9 mouse cellular contexts compared by ENCODE assay signal in genomic region chr7:93336420-93336819, GRCm38 (mm10).
DNase-seq lines count a peak whose midpoint lies in the region; ATAC-seq and TF ChIP-seq lines count a peak whose summit lies in the region.
"Had no signal": no experiment of that assay in that cellular context is flagged by ENCODE, and none has a peak within 500 bp of the region (broad histone marks: within the 10 kb centered on the region; RNA-seq: fewer than 3 reads in every experiment).

No protein-coding gene starts in this region.

- H3K36me3 ChIP-seq in hindbrain, embryonic 12.5 days: no peaks in the 10 kb centered on the region
- H3K36me3 ChIP-seq: embryonic facial prominence, embryonic 12.5 days had no signal

- no peaks in the 10 kb centered on the region for H3K4me1 ChIP-seq in hindbrain, embryonic 12.5 days
- H3K4me1 ChIP-seq: embryonic facial prominence, embryonic 12.5 days had no signal

- peak; percentile 7 for DNase-seq in adrenal gland, postnatal 10 days
- no peak for DNase-seq in adrenal gland, adult 18-20 months (ENCODE audit: low spot score in 2 of 2)
- DNase-seq in brain, embryonic 14.5 days (ENCODE audit: low read depth): peak; percentile 83
- peak; percentile 29 to 42 for DNase-seq in left cerebral cortex, adult 2 months (ENCODE audit: extremely low spot score in 1 of 2, low spot score in 2 of 2)
- DNase-seq in right cerebral cortex, postnatal 10 days (ENCODE audit: low spot score in 2 of 2): peak; percentile 74 to 78
- no peak for DNase-seq in lung, postnatal 36 days
- no peak for DNase-seq in adrenal gland, adult 2 months

- ATAC-seq in hindbrain, embryonic 12.5 days (ENCODE audit: low FRiP score): peak; percentile 80

- WGBS in hindbrain, embryonic 12.5 days: 28% methylated on average over 1 of the region's 1 CpGs

- TF ChIP-seq CTCF in brain, embryonic 14.5 days (IDR thresholded peaks at IDR 0.05; ENCODE audit: borderline replicate concordance, extremely low read depth, insufficient read depth, insufficient read length): peak; percentile 64; the same call in 1 of the 2 replicates
- TF ChIP-seq CTCF in left cerebral cortex, adult 2 months (IDR thresholded peaks at IDR 0.05): peak; percentile 62

- H3K4me2 ChIP-seq in hindbrain, embryonic 12.5 days (replicated peaks): no peak overlapping the region
- H3K4me2 ChIP-seq: embryonic facial prominence, embryonic 12.5 days had no signal

- intact Hi-C loops in left cerebral cortex, adult 2 months (cut with DNase I): loop anchor here (2.0 kb wide), 1 partner anchor 710 kb away; no protein-coding TSS in a partner anchor

- no peak overlapping the region for H3K27ac ChIP-seq in hindbrain, embryonic 12.5 days
- H3K27ac ChIP-seq in left cerebral cortex, adult 2 months: no peak overlapping the region
- H3K27ac ChIP-seq: embryonic facial prominence, embryonic 12.5 days had no signal

- no peaks in the 10 kb centered on the region for H3K9me3 ChIP-seq in hindbrain, embryonic 12.5 days (replicated peaks)
- H3K9me3 ChIP-seq: embryonic facial prominence, embryonic 12.5 days had no signal

- no peaks in the 10 kb centered on the region for H3K27me3 ChIP-seq in hindbrain, embryonic 12.5 days
- H3K27me3 ChIP-seq: embryonic facial prominence, embryonic 12.5 days had no signal

- no peak for TF ChIP-seq POLR2A in brain, embryonic 14.5 days (IDR thresholded peaks at IDR 0.05; ENCODE audit: borderline replicate concordance, extremely low read depth, insufficient read depth, insufficient read length, poor library complexity, severe bottlenecking)

- no peak overlapping the region for H3K4me3 ChIP-seq in hindbrain, embryonic 12.5 days
- H3K4me3 ChIP-seq in left cerebral cortex, adult 2 months: no peak overlapping the region
- H3K4me3 ChIP-seq: embryonic facial prominence, embryonic 12.5 days had no signal

- no peak overlapping the region for H3K9ac ChIP-seq in hindbrain, embryonic 12.5 days
- H3K9ac ChIP-seq: embryonic facial prominence, embryonic 12.5 days had no signal

Comparison
In these comparisons a context has a peak if more than half of its experiments do, and no peak if none do; other contexts are left out.
1. DNase-seq: peak in adrenal gland, postnatal 10 days (single experiment), brain, embryonic 14.5 days (single experiment), left cerebral cortex, adult 2 months (2 of 2) and right cerebral cortex, postnatal 10 days (2 of 2); none in adrenal gland, adult 18-20 months (0 of 2), lung, postnatal 36 days (single experiment) and adrenal gland, adult 2 months (single experiment).